Mouse (Mus musculus) neural tube, embryonic 13.5 days (tissue): ENCODE measurements around the gene Plekhg5. TPM values are rescaled to one million over a fixed set of nuclear protein-coding genes. Genes with fewer than 3 reads are reported as not detected.

Experiments used
- ATAC-seq: fragments of 200-750 bp; cut with Nextera tagmentation; 2 replicates; pipeline ENCODE4 v1.8.0; 2017; ENCODE audit warnings: low read depth, mild to moderate bottlenecking, moderate TSS enrichment, moderate library complexity
- H3K27ac ChIP-seq: fragments of 300-500 bp; sonication (generic); replicated peaks from 2 replicates; pipeline ENCODE4 v1.5.1; 2015; ENCODE audit warnings: moderate library complexity, mild to moderate bottlenecking, inconsistent platforms
- H3K27me3 ChIP-seq: fragments of 300-500 bp; sonication (generic); 2 replicates; pipeline ENCODE4 v1.6.1; 2015; ENCODE audit warnings: mild to moderate bottlenecking, inconsistent platforms
- H3K36me3 ChIP-seq: fragments of 300-500 bp; sonication (generic); 2 replicates; pipeline ENCODE4 v1.6.1; 2015; ENCODE audit warnings: mild to moderate bottlenecking, inconsistent platforms
- H3K4me1 ChIP-seq: fragments of 300-500 bp; sonication (generic); replicated peaks from 2 replicates; pipeline ENCODE4 v1.6.1; 2015; ENCODE audit warnings: inconsistent platforms
- H3K4me2 ChIP-seq: fragments of 300-500 bp; sonication (generic); 2 replicates; pipeline ENCODE4 v1.6.1; 2015; ENCODE audit warnings: inconsistent platforms, mild to moderate bottlenecking, moderate library complexity
- H3K4me3 ChIP-seq: fragments of 300-500 bp; sonication (generic); 2 replicates; pipeline ENCODE4 v1.5.1; 2015; ENCODE audit warnings: mild to moderate bottlenecking, inconsistent platforms
- H3K9ac ChIP-seq: fragments of 300-500 bp; sonication (generic); 2 replicates; pipeline ENCODE4 v1.6.1; 2015; ENCODE audit warnings: moderate library complexity, mild to moderate bottlenecking, inconsistent platforms
- H3K9me3 ChIP-seq: fragments of 300-500 bp; sonication (generic); 2 replicates; pipeline ENCODE4 v1.6.1; 2016; ENCODE audit warnings: inconsistent platforms
- WGBS: fragments of 180-500 bp; shearing (Covaris S2); methylation state at CpG from one replicate; pipeline ENCODE4 v1.1.7; 2015; 5-methylcytosine and 5-hydroxymethylcytosine counted together
- polyA plus RNA-seq: library from polyadenylated mRNA; unstranded; fragments of >200 nt; fragmentation: Nextera tagmentation; extraction: Ambion mirVana; gene quantifications from 2 replicates; pipeline ENCODE4 v1.2.1, GENCODE M21; 2015

Gene Plekhg5
- polyA plus RNA-seq, 1 experiment from 2014 or later: 9.9 TPM

DNA sequence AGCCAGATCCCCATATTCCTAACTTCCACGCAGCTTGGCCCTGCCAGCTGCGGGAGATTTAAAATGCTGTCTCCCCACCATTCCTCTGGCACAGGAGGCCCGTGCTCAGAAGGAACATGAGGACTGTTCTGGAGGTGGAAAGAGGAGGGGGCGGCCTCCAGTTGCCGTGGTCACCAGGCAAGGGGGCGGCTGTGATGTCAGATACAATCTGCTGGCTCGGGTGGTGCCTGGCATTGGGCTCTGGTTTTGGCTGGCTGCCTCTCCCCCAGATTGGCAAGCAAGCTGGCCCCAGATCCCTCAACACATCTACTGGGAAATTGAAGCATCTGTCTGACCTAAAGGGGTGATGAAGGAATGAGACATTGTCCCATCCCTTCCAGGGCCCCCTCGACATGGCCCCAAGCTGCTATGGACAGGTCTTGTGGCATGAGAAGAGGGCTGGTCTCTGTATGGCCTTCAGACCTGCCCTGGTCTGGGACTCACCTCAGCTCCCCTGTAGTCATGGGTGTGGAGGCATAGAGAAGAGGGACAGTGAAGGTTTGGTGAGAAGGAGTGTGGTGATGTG lies 16.3 kb downstream of the Plekhg5 start:
- H3K36me3 ChIP-seq: no peaks in the 10 kb centered on the region
- 0 out of 2 replicates have a peak overlapping the region, but pooled peaks have one; percentile 2 for H3K27ac ChIP-seq
- H3K27me3 ChIP-seq: peaks cover 7% of the 10 kb centered on the region; the same call in 1 of the 2 replicates
- H3K4me3 ChIP-seq: no peak overlapping the region
- 41% methylated on average over 8 of the region's 8 CpGs for WGBS
- H3K4me2 ChIP-seq: peak overlapping the region; percentile 75
- H3K9me3 ChIP-seq: no peaks in the 10 kb centered on the region
- H3K4me1 ChIP-seq: peaks cover 39% of the 10 kb centered on the region
- ATAC-seq: no peak
- H3K9ac ChIP-seq: peak overlapping the region; percentile 83; the same call in 1 of the 2 replicates

DNA sequence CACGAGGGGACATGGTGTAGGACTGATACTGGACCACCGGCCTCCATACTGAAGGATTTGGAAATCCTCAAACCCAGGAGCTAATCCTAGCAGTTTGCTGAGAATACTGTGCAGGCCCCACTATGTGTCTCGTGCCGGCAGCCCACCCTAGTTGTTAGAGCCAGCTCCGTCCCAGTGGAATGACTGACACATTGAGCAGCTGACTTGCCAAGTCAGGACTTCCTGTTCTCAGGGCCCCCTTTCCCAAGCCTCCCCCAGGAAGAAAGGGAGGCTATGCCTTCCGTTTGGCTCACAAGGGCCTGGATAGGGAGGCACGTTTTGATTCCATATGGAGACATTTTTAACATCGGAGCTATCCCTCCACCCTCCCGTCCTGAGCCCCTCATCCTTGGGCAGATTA lies 17.9 kb downstream of the Plekhg5 start:
- Histone ChIP-seq H3K27ac (no peak overlapping the region), H3K27me3 (no peaks in the 10 kb centered on the region), H3K9ac (no peak overlapping the region), H3K4me1 (peaks cover 39% of the 10 kb centered on the region), H3K9me3 (no peaks in the 10 kb centered on the region), H3K36me3 (no peaks in the 10 kb centered on the region), H3K4me2 (no peak overlapping the region), H3K4me3 (no peak overlapping the region)
- WGBS: 86% methylated on average over 9 of the region's 9 CpGs
- no peak for ATAC-seq

GRCm38 (mm10) chr4:152092751-152093293 lies 20.5 kb downstream of the Plekhg5 start:
- Histone ChIP-seq H3K4me3 (no peak overlapping the region), H3K4me2 (no peak overlapping the region), H3K27me3 (no peaks in the 10 kb centered on the region), H3K36me3 (no peaks in the 10 kb centered on the region), H3K9ac (0 out of 2 replicates have a peak overlapping the region, but pooled peaks have one; percentile 13), H3K27ac (no peak overlapping the region; the same call in 1 of the 2 replicates), H3K9me3 (no peaks in the 10 kb centered on the region), H3K4me1 (peaks cover 43% of the 10 kb centered on the region)
- 59% methylated on average over 8 of the region's 8 CpGs for WGBS
- ATAC-seq: no peak

GRCm38 (mm10) chr4:152094233-152094632 lies 21.9 kb downstream of the Plekhg5 start:
- Histone ChIP-seq H3K4me2 (no peak overlapping the region), H3K9ac (no peak overlapping the region), H3K36me3 (no peaks in the 10 kb centered on the region), H3K4me1 (peaks cover 34% of the 10 kb centered on the region), H3K4me3 (no peak overlapping the region), H3K27me3 (no peaks in the 10 kb centered on the region), H3K9me3 (no peaks in the 10 kb centered on the region), H3K27ac (no peak overlapping the region)
- WGBS: 89% methylated on average over 12 of the region's 12 CpGs
- no peak for ATAC-seq

DNA sequence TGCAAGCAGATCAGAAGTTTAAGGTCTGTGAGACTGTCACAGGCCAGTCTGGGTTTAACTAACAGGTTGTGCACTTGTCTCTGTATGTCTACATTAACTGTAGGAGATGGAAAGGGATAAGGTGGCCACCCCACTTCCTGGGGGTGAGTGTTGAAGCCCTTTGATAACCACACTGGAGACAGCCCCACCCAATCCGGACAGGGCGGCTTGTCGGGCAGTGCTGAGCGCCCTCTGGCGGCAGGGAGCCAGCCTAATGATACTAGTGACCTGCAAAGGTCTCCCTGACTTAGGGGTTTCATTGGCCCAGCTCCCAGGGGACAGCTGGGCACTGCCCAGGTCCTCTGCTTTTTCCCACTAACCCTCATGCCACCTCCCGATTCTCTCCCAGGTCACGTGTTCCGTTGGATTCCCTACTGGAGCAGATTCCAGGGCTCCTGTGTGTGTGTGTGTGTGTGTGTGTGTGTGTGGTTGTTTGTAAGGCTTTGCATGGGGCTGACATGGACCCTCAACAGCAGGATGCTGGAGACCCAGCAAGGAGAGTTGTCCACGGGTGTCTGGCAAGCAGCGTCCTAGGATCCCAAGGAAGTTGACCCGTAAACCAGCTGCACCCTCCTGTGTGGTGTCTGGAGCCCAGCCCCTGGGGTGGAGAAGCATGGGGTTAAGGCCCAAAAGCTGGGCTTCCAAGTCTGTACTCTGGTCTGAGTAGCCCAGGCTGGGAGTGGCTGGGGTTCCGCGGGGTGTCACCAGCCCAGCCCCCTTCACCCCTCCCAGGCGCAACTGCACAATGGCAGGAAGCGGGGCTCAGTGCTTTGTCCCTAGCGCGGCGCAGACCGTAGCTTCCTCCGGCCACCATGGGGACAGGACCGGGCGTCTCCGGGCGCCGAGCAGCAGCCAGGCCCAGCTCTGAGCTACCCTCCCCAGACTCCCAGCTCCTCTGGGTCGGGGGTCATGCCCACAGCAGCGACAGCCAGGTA lies 23.9 kb downstream of the Plekhg5 start:
- H3K4me3 ChIP-seq: peak overlapping the region; percentile 18
- 18% methylated on average over 27 of the region's 27 CpGs for WGBS
- no peaks in the 10 kb centered on the region for H3K36me3 ChIP-seq
- H3K9ac ChIP-seq: peak overlapping the region; percentile 56
- peak overlapping the region; percentile 67 for H3K27ac ChIP-seq
- no peaks in the 10 kb centered on the region for H3K9me3 ChIP-seq
- ATAC-seq: peak; percentile 27
- no peaks in the 10 kb centered on the region for H3K27me3 ChIP-seq
- no peak overlapping the region for H3K4me2 ChIP-seq
- peaks cover 34% of the 10 kb centered on the region for H3K4me1 ChIP-seq

DNA sequence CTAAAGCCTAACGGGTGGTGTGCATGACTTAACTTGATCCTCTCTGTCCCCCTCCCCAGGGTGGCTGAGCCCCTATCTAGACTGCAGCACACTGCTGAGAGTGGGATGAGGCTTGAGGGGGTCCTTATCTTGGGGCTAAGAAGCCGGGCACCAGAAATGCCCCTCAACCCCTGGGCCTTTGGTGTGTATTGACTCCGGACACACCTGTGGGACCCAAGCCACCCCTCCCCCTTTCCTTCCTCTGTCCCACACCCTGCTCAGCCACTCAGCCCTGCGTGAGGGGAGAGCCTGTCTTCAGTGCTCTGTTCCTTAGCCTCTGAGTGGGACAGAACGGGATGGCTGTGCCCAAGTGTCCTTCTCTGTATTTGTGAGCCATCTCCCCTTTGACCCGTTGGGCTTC lies 24.6 kb downstream of the Plekhg5 start:
- Histone ChIP-seq H3K27me3 (no peaks in the 10 kb centered on the region), H3K4me1 (peaks cover 34% of the 10 kb centered on the region), H3K4me3 (peak overlapping the region; percentile 18), H3K27ac (peak overlapping the region; percentile 67), H3K9ac (peak overlapping the region; percentile 56), H3K4me2 (no peak overlapping the region), H3K9me3 (no peaks in the 10 kb centered on the region), H3K36me3 (no peaks in the 10 kb centered on the region)
- ATAC-seq: no peak; the same call in 1 of the 2 replicates
- 55% methylated on average over 6 of the region's 6 CpGs for WGBS

GRCm38 (mm10) chr4:152097911-152098799 lies 25.9 kb downstream of the Plekhg5 start:
- no peaks in the 10 kb centered on the region for H3K27me3 ChIP-seq
- H3K4me3 ChIP-seq: no peak overlapping the region
- H3K9me3 ChIP-seq: no peaks in the 10 kb centered on the region
- H3K36me3 ChIP-seq: 0 out of 2 replicates have a peak, but pooled peaks cover 12% of the 10 kb centered on the region
- no peak overlapping the region for H3K9ac ChIP-seq
- no peak for ATAC-seq
- peaks cover 25% of the 10 kb centered on the region; the same call in 1 of the 2 replicates for H3K4me1 ChIP-seq
- 0 out of 2 replicates have a peak overlapping the region, but pooled peaks have one; percentile 9 for H3K27ac ChIP-seq
- WGBS: 17% methylated on average over 11 of the region's 11 CpGs
- H3K4me2 ChIP-seq: 0 out of 2 replicates have a peak overlapping the region, but pooled peaks have one; percentile 11

DNA sequence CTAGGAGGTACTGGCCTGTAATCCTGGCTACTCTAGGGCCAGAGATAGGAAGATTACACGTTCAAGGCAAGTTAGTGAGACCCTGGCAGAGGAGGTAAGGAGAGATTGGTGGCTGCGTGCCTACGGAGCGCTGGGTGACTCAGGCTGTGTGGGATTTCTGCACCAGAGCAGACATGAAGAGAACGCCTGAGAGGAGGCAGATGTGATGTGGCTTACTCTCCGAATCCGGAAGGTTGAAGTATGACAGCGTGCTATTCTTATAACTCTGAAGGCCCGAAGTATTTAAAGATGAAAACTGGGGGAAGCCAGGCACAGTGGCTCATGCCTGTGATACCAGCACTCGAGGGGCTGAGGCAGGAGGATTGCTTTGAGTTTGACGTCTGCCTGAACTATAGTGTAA lies 28.2 kb downstream of the Plekhg5 start:
- Histone ChIP-seq H3K4me1 (0 out of 2 replicates have a peak, but pooled peaks cover 23% of the 10 kb centered on the region), H3K27ac (no peak overlapping the region), H3K27me3 (no peaks in the 10 kb centered on the region), H3K4me2 (no peak overlapping the region), H3K9me3 (no peaks in the 10 kb centered on the region), H3K36me3 (0 out of 2 replicates have a peak, but pooled peaks cover 26% of the 10 kb centered on the region), H3K4me3 (no peak overlapping the region), H3K9ac (no peak overlapping the region)
- no peak for ATAC-seq
- WGBS: 81% methylated on average over 11 of the region's 11 CpGs

DNA sequence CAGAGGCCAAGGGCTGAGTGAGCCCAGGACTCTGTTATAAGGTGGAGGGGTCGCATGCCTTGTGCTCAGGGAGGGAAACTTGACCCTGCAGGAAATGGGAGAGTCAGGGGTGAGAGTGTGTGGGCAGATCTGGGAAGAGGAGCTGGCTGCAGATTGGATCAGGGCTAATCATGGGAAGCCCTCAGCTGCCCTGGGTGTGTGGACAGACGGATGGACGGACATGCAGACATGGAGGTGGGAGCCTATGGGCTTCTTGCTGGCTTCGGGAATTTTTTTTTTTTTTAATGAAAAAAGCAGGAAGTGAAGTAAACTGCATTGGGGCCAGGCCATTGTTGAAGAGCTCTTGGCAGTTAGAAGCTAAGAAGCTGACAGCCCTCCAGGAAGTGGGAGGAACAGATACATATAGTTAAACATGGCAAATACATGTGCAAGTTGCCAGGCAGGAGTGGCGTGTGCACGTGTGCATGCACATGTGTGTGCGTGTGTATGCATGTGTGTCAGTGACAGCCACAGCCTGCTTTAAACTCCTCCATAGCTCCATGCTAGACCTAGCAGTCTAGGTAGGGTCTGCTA lies 28.9 kb downstream of the Plekhg5 start:
- no peaks in the 10 kb centered on the region for H3K27me3 ChIP-seq
- H3K27ac ChIP-seq: no peak overlapping the region
- no peak for ATAC-seq
- 0 out of 2 replicates have a peak, but pooled peaks cover 26% of the 10 kb centered on the region for H3K36me3 ChIP-seq
- no peak overlapping the region for H3K4me3 ChIP-seq
- WGBS: 77% methylated on average over 7 of the region's 7 CpGs
- H3K4me1 ChIP-seq: 0 out of 2 replicates have a peak, but pooled peaks cover 20% of the 10 kb centered on the region
- no peak overlapping the region for H3K9ac ChIP-seq
- H3K4me2 ChIP-seq: no peak overlapping the region
- no peaks in the 10 kb centered on the region for H3K9me3 ChIP-seq

- H3K27ac ChIP-seq: no peak overlapping the region
- peaks cover 28% of the 10 kb centered on the region; the same call in 1 of the 2 replicates for H3K36me3 ChIP-seq
- H3K4me1 ChIP-seq: 0 out of 2 replicates have a peak, but pooled peaks cover 13% of the 10 kb centered on the region
- WGBS: 94% methylated on average over 16 of the region's 16 CpGs
- H3K4me3 ChIP-seq: no peak overlapping the region
- no peaks in the 10 kb centered on the region for H3K9me3 ChIP-seq
- H3K9ac ChIP-seq: no peak overlapping the region
- no peak for ATAC-seq
- H3K27me3 ChIP-seq: peaks cover 3% of the 10 kb centered on the region
- no peak overlapping the region for H3K4me2 ChIP-seq
Observed at GRCm38 (mm10) chr4:152101921-152102320, 29.6 kb downstream of the Plekhg5 start.

DNA sequence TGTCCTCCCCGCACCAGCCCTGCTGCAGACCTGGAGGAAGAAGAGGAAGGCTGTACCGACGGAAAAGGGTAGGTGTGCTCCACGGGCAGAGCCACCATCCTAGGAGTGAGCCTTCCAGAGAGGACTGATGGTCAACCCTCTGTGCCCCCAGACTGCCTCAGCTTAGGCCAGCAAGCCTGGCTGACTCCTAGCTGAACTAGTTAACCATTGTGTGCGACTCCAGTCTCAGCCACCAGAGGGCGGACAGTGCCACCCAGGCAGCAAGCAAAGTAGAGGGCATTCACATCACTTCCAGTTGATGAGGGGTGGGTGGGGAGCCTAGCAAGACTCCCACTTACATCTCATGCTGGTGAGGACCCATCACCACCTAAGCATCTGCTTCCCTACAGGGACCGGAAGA lies 30.7 kb downstream of the Plekhg5 start:
- ATAC-seq: no peak
- Histone ChIP-seq H3K27me3 (peaks cover 7% of the 10 kb centered on the region), H3K27ac (no peak overlapping the region), H3K9ac (no peak overlapping the region), H3K36me3 (peaks cover 30% of the 10 kb centered on the region; the same call in 1 of the 2 replicates), H3K9me3 (no peaks in the 10 kb centered on the region), H3K4me2 (no peak overlapping the region), H3K4me3 (no peak overlapping the region), H3K4me1 (peaks cover 14% of the 10 kb centered on the region)
- 39% methylated on average over 7 of the region's 7 CpGs for WGBS
